Mouse (Mus musculus) megakaryocyte, adult 5-6 weeks (primary cell): Measurements from ENCODE around the gene Bhlhe40. TPM values are rescaled to one million over a fixed set of nuclear protein-coding genes. Genes with fewer than 3 reads are reported as not detected.
A peak's percentile ranks its signal among the peaks of the same experiment; 100 is the strongest.

Experiments
- ATAC-seq: 2 replicates; pipeline ENCODE4 v1.8.0; 2016; ENCODE audit warnings: mild to moderate bottlenecking, inconsistent platforms; ENCODE audit not compliant: poor library complexity, severe bottlenecking
- total RNA-seq, 2 experiments: library from RNA; stranded (forward) in 1 of 2; stranded (reverse) in 1 of 2; fragments of 153-499, 151-499 nt in 1 of 2; fragments of 221-1000, 200-1000 nt in 1 of 2; gene quantifications; 2 replicates each; pipeline versions ENCODE4 v1.2.3 to v1.2.4; 2015 to 2017

Bhlhe40 gene
- total RNA-seq (2015) (5.7 and 11.9 TPM in 2 replicates), total RNA-seq (2017) (11.6 and 14.3 TPM in 2 replicates)

DNA sequence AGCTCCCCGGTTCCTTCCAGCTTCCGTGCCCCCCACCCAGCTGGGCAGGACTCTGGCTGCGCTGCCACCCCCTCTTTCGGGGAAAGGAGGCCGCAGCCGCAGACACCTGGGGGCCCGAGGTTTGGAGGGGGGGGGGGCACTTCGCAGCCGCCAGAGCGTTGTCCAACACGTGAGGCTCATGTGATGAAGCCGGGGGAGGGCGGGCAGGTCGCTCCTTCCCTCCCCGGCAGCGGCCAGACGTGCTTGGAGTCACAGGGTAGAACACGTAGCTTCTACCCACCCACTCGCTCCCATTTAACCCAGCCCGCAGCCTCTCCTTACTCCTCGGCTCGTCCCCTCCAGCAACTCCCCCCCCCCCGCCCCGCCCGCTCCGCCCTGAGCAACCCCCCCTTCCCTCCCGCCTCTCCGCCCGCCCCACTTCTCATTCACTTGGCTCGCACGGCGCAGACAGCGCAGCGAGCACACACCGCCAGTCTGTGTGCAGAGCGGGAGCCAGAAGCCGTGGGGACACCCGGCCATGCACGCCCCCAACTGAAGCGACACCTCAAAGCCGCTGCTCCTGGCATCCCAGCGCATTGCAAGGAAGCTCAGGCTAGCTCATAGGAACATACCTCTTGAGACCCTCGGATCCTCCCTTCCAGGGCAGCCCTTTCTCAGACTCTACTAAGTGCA lies at the start of gene Bhlhe40:
Gene Bhlhe40 (plus strand): TSS at position 424 of the 672 bp plus-strand sequence.
- peak; percentile 59 for ATAC-seq

- peak; percentile 98 for ATAC-seq
Observed at GRCm38 (mm10) chr6:108611663-108612062, 48.8 kb upstream of the Bhlhe40 start.

DNA sequence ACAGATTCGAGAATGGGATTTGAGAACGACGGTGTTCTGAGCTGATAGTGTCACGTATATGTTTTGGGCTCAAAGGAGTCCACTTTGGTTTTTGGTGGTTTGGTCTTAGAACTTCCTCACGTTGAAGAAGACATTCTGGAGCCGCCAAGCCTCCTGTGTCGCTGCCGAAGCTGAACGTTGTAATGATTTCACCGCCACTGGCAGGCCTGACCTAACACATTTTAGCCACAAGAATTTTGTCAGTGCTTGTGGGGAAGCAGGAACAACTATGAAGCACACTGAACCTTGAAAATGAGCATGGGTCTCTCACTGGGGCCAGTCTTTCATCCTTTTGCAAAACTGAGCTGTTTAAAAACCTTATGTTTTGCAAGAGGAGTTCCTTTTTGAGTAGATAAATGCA lies 42.4 kb upstream of the Bhlhe40 start:
- peak; percentile 86 for ATAC-seq

DNA sequence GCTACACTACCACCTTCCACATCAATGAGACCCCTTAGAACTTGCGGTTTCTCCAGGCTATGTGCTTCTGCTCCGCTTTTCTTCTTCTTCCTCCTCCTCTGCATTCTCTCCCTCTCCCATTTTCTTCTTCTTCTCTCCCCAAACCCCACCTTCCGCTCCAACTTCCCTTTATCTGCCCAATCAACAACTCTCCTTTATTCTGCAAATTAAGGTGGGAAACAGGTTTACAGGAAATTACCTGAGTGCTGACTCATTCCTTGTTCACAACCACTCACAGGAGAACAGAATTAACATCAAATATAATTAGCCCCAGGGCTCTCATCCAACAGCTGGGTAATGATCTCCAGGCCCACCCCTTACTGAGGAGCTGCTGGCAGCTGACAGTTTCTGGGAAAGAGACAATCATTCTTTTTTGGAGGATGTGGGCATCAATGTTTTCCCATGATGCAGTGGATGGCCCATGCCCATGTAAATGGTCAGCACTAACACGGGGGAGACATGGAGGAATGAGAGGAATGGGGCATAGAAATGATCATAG lies 37.3 kb upstream of the Bhlhe40 start:
- ATAC-seq = no peak

GRCm38 (mm10) chr6:108624915-108625314 lies 35.5 kb upstream of the Bhlhe40 start:
- peak; percentile 86 for ATAC-seq

- ATAC-seq = peak; percentile 99
Observed at GRCm38 (mm10) chr6:108630701-108631100, 29.7 kb upstream of the Bhlhe40 start.

DNA sequence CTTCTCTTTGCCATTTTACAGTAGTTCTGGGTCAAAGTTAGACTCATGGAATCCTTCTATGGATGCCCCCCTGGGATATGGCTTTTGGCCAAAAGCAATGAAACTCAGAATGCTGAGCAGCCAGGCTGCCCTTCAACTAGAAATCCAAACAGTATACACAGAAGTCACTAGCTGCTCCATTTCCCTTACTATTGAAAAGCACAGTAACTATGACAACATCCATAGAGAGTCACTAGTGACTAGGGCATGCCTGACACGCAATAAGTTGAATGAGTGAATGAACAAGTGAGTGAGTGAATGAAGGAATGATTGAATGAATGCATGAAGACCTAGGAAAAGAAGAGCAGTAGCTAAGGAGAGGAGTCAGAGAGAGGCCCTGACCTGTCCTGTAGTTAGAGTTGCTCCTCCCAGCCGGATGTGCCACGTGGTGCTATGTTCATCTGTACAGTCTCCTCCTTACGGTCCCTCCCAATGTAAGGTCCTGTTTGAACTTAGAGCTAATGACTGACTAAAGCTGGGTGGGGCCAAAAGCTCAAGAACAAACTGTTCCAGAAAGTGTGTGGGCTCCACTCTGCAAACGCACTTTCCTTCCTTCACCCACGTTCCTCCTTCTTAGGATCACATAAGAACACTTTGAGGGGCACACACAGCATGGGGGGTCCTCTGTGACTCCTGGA lies 22.1 kb upstream of the Bhlhe40 start:
- ATAC-seq = no peak

GRCm38 (mm10) chr6:108642020-108642419 lies 18.4 kb upstream of the Bhlhe40 start:
- no peak for ATAC-seq

GRCm38 (mm10) chr6:108643035-108643434 lies 17.4 kb upstream of the Bhlhe40 start:
- no peak for ATAC-seq

- no peak for ATAC-seq
Observed at GRCm38 (mm10) chr6:108644311-108644710, 16.1 kb upstream of the Bhlhe40 start.

- no peak for ATAC-seq
Observed at GRCm38 (mm10) chr6:108647094-108647493, 13.3 kb upstream of the Bhlhe40 start.

- ATAC-seq = no peak
Observed at GRCm38 (mm10) chr6:108648072-108648471, 12.4 kb upstream of the Bhlhe40 start.

GRCm38 (mm10) chr6:108655861-108656260 lies 4.6 kb upstream of the Bhlhe40 start:
- no peak for ATAC-seq

DNA sequence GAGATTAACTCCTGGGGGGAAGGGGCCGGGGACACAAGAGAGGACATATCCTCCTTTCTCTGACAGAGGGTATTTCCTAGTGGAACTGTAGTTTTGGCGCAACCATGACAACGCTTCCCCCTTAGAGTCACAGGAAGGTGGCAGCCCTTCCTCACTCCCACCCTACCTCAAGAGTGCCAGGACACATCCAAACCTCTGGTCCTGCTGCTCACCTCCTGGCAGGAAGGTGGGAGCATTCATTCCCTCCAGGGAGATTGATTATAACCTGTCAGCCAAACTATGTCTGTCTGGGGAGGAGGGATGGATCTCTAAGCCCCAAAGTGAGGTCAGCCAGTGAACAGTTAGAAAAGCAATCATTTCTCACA lies 2.4 kb upstream of the Bhlhe40 start:
- ATAC-seq = no peak

DNA sequence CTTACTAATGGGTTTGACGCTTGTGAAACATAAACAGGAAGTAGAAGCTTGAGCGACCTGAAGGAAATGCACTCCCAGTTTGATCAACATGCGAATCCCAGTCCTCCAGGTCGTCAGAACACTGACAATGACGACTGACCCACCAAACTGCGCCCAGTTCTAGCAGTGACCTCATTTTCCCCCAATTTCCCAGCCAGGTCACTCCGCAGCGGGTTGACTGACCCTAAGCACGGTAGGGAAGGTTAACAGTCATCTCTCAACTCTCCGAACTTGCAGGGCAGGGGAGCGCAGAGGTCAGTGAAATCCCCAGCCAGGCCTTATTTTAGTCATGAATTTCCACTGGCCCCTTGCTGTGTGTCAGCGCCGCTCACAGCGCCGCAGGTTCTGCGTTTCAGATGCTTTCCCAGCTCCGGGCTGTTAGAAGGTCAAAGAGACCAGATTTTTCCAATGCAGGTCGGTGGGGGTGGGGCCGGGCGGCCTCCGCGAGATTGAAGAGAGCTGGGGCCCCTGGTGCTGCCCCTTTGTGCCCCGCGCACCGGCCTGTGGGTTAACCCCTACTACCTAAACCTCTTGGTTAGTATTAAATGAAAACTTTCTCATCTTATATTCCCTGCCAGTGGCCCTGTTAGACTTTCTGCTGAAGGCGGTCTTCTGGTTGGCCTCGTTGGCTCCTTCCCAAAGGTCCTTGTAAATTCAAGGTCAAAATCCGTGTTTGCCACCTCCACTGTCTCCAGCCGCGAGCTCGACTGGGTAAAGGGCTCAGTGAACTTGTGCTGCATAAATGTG lies 1.8 kb upstream of the Bhlhe40 start:
- peak; percentile 28 for ATAC-seq

DNA sequence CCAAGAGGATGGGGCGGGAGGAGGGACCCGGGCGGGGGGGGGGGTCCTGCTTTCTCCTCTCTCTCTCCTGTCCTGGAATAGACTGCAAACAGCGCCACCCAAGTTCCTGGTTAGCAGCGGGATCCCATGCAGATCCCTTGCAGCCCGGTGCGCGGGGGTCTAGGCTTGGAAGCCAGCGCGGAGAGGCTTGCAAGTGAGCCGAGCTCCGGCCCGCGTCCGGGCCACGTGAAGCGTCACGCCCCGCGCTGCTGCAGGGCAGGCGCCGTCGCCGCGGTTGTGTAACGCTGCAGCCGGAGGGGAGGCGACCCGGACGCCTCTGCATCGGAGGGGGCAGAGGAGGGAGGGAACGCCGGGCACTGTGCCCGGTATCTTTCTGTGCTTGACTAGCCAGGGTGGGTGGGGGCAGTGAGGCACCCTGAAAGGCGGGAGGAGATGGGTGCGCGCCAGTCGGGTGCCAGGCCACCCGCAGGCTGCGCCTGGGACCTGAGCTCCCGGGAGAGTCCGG lies 1.2 kb upstream of the Bhlhe40 start:
- ATAC-seq = peak; percentile 54

DNA sequence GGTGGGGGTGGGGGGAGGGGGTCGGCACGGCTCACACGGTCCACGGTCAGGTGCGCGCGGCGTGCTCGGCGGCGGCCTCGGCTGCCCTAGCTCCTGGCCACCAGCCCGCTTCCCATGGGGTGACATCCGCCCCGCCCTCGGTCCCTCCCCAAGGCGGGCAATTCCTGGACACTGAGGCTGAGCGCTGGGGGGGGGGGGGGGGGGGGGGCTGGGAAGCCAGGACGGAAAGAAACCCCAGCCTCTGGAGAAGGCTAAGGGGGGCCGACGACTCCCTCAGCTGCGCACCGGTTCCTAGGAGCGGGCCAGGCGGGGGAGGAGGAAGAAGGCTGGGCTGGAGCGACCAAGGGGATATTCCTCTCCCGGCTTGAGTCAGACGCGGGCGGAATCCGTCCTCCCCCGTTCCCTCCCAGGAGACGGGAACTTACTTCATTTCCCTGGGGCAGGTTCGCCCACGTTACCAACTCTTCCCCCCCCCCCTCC lies 663 bp upstream of the Bhlhe40 start:
- no peak; the same call in 1 of the 2 replicates for ATAC-seq

- peak; percentile 9; the same call in 1 of the 2 replicates for ATAC-seq
Observed at GRCm38 (mm10) chr6:108660878-108661389, 505 bp downstream of the Bhlhe40 start.

DNA sequence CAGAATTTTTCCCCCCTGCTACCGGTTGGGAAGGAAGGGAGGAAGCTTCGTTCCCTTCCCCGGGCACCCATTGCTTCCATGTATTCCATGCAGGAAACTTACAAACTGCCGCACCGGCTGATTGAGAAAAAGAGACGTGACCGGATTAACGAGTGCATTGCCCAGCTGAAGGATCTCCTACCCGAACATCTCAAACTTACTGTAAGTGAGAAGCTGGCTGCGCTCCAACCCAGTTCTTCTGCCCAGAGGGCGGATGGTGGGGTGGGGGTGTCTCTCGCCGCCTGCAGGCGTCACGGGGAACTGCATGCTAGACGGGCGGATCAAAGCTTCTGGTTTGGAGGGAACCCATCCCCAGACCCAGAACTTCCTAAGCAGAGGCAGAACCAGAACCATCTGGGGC lies 983 bp downstream of the Bhlhe40 start:
- ATAC-seq = peak; percentile 37

DNA sequence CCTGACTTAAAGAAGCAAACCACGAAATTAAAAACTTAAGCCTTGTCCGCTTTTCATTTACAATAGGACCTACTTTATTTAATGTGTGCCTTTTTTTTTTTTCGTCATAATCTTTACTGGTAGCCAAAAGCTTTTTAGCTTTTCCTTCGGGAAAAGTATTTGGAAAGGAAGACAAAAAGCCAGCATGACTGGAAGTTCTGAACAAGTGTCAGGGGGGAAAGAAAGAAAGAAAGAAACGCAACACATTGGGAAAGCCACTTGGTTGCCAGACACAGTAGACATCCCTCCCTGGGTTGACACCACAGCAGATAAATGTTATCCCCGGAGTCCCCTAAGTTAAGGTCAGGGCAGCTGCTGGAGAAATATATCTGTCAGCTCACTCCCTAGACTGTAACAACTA lies 1.5 kb downstream of the Bhlhe40 start:
- no peak for ATAC-seq
